Mouse (Mus musculus) layer of hippocampus, postnatal 25 days (tissue): ENCODE results near the gene Smurf2. TPM values are rescaled to one million over a fixed set of nuclear protein-coding genes. Genes with fewer than 3 reads are reported as not detected.

ENCODE experiments used
- DNase-seq, 2 experiments: peaks; one replicate each; pipeline ENCODE4 v3.0.0; 2022; ENCODE audit warnings: mixed read lengths in 2 of 2, low spot score in 1 of 2; ENCODE audit errors: extremely low spot score in 1 of 2
- total RNA-seq, 2 experiments: library from RNA; stranded (reverse); gene quantifications; 2 replicates each; pipeline ENCODE4 v1.2.3; 2021

The Smurf2 gene
- 10 to 100 TPM; 28.2 to 32.2 TPM for total RNA-seq

DNA sequence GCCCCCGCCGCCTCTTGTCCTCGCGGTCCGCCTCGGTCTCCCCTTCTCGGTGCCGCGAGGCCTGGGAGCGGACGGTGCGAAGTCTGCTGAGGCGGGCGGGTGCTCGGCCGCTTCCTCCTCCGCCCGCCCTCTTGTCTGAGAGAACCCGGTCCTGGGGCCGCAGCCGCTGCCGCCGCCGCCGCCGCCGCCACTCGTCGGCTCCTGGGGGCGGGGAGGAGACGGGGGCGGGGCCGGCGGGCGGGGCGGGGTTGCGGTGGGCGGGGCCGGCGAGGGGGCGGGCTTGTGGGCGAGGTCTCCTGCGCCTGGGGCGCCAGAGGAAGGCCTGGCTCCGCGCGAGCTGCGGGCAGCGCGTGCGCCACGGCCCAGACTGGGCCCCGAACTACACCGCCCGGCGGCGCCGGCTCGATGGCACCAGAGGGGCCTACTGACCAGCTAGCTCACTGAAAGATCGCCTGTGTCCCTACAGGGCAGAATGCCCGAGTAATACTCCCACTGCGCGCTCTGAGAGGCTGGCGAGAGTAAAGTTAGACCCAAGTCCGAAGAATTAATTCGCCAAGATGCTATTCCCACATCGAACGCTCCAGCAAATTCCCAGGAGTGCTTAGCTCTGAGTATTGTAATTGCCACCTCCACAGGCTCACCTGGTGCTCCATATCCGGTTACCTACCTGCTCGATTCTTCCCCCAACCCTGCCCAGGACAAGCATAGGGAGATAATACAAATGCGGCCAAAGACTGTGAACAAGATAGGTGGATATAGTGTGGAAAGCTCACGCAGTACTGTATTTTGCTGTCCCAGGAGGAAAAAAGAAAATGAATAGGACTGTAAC, at the start of gene Smurf2:
Gene Smurf2 (minus strand): TSS at position 165 of the 829 bp plus-strand sequence.
- peak; percentile 66 to 68 for DNase-seq

DNA sequence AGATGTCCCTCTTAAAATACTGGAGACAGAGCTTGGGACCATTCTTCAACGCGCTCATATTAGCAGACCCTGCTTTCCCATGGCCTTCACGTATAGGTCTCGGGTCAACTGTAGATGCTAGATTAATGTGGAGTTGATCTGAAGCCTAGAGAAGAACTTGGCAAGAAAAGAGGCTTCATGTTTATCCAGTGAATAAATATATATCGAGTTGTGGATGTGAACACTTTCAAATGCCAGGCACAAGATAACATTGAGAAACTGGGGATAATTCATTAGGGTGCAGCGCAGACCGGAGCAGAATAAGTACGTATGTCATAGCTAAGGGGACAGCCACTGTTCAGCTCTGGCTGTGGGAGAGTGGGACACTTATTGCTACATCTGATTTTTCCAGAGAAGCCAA, 49.3 kb upstream of the Smurf2 start:
- DNase-seq, result no peak

DNA sequence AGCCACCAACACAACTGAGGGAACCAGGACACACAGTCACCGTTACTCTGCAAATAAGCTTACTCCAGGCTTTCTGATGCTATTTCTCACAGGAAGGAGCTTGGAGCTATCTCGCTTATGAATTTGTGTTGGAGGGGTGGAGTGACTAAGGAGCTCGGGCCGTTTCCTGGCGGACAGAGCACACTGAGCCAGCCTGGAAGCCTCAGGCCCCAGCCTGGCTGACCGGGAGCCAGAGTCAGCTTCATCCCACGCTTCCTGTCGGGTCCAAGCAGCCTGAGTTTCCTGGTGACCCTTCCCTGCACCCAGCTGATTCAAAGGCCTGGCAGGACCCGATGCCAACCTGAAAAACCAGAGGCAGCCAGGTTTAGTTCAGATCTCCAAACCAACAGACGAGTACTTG, 47.1 kb upstream of the Smurf2 start:
- DNase-seq, result no peak

DNA sequence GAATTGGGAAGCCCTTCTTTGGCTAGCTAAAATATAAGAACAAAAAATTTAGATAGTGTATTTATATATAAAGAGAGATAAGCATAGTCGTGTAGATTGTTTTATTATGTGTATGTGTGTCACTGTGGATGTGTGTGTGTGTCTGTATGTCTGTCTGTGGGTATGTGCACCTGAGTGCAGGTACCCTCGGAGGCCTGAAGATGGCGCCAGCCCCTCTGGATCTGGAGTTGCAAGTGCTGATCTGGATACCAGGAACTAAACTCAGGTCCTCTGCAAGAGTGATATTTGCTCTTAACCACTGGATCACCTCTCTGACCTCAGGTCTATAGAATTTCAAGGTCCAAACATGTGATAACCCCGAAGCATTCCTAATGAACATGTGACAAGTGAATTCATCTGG, 45.4 kb upstream of the Smurf2 start:
- no peak for DNase-seq

DNA sequence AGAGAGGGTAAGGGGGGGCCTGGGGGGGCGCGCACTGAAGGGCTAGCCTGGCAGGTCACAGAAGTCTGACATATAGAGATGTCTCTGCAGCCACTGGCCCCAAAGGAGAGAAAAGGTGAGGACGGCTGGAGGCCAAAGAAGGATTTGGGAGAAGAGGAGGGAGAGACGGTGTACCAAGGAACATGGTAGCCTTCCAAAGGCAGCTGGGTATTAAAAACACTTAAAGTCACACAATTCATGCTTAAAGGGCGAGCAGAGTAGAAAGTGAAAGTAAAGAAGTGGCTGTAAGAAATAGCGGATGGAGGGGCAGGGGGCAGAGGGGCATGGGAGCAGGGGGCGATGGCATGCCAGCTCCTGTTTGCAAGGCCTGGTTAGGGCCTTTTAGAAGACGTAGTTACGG, 41.8 kb upstream of the Smurf2 start:
- no peak for DNase-seq

DNA sequence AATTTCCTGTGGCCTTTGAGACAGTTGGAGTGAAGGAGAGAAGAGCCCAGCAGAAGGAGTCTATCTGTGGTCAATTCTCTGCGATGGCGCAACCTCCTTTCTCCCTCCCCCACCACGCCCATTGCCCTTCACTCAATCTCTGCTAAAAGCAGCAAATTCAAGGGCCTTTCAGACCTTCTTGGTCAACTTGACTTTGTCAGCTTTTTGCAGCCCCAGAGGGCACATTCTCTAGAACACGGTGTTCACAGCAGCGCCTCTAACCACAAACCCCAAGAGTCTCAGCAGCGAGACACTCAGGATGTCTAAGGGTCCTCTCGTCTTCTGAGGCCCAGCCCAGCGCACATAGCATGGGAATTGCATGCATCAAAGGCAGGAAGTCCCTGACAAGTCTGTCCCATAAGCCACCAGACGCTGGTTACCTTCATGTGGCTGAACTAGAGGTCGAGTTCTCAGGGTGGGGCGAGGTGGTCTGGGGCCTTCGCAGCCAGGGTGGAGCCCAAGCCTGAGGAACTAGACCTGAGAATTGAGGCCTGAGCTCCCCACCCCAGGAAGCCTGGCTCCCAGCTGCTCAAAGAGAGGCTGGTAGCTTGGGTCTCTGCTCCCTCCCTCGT, 41.1 kb upstream of the Smurf2 start:
- DNase-seq, result no peak

DNA sequence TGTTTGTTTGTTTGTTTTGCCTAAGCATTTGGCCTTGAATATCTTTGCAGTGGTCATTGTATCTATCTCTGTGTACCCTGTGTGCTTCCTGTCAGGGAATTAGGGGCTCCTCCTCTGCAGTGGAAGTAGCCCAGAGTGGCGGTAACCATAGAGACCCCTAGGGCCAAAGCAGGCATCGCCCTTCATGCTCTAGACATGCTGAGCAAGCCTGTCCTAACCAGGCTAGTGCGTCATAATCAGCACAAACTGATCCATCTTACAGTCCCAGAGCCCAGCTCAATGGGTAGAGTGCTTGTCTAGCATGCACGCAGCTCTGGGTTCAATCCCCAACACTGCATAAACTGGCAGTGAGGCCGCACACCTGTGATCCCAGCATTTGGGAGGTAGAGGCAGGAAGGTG, 38.6 kb upstream of the Smurf2 start:
- DNase-seq, result no peak

DNA sequence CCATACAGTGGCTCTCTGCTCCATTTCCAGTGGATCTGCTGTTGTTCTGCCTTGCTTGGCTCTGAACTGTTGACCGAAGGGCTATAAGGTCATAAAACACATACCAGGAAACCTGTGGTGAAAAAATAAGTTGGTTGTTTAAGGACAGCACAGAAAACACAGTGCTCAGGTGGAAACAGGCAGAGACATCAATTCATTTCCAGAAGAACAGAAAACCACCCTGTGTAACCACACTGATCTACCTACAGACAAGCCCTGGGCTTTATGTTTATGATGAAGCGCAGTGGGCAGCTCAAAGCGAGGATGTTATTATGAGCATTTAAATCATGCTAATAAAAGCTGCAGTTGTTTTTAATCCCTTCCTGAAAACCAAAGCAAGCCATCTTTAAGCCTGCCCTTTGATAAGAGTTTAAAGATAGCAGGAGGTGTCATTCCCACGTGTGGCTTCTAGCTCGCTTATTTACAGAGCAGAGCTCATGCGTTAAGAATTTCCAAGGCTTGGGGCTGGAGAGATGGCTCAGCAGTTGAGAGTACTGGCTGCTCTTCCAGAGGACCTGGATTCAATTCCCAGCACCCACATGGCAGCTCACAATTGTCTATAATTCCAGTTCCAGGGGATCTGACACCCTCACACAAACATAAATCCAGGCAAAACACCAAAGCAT, 38.0 kb upstream of the Smurf2 start:
- DNase-seq, result no peak

DNA sequence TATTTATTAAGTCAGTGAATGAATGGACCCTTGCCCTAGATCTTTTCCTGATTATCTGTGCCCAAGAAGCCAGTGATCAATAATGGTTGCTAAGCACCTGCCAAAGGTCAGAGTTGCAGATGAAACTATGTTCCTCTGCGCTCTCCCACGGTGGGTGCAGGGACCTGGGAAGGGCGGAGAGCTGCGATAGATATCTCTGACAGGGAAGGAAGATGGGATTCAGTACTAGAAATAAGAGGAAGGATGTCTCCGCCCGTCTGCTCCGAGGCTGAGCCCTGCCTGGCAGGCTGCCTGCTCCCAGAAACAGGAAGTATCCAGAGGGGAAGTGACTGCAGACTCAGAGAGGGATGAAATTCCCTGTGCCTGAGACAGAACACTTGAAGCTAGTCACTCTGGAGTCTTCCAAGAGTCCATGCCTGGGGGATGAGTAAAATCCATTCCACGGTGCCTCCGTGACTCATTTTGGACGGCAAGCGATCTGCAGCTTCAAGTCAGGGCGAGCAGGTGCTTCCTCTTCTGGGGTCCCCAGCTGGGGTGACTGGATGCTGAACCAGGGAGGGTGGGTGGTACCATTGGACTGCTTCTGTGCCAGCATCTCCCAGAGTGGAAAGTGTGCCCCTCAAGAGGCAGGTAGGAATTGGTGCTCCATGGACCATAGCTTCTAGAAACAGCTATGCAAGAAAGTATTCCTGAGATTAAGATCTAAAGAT, 36.9 kb upstream of the Smurf2 start:
- DNase-seq, result no peak

DNA sequence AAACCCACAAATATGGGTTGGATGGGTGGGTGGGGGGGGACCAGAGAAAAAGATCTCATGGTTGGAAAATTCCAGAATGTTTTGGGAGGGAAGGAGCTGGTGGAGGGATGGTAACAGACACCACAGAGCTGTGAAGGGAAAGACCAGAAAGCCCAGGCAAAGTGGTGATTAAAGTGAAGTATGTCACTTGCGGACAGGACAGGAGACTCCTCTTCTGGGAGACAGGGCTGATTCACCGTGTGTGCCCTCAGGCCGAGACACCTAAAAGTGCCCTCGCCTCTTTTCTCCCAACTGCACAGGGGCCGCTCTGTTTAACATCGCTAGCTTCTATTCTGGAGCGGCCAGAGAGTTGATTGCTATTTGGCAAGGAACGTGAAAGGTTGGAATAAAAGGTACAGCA, 34.1 kb upstream of the Smurf2 start:
- DNase-seq, result no peak

DNA sequence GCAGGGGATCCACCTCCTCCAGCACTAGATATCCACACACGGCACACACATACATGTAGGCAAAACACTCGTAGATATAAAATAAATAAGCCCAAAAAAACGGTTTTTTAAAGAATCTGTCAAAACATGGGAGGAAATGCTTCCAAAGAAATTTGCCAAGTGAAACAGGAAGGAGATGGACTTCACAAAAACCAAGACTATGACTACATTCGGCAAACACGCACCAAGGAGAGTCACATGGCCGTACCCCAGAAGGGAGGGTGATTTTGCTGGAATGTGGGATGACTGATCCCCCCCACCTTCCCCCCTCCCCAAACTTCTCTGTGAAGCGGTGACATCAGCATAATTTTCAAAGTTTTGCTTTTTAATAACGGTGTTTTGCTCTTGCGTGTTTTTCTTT, 33.6 kb upstream of the Smurf2 start:
- no peak for DNase-seq

DNA sequence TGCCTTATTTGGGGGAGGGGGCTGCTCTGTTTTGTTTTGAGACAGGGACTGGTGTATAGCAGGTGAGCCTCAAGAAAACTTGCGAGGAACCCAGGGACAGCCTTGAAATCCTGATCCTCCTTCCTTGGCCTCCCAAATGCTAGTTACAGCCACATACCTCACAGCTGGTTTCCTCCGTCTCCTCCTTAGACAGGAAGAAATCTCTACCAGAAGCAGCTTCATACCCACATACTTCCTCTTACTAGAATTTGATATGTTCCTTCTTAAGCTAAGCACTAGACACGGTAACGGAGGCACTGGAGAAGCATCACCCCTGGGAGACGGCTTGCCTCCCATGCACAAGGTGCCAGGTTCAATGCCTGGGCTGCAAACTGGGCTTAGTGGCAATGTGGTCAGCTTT, 16.8 kb upstream of the Smurf2 start:
- no peak for DNase-seq

DNA sequence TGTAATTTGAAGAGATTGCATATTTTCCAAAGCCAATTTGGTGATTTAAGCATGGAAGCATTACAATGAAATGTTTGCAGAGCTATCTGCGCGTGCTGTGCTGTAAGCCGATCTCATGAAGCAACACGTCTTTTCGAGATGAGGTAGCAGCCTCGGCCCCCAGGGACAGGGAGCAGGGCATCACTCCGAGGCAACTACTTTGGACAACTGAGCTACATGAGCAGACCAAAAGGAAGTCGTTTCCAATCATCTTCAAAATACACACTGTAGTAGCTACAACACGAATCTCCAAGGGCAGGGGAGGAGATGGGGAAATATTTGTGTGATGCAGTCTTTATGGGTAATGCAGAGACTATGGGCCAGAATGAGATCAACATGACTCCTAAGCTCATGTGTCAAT, 9.9 kb upstream of the Smurf2 start:
- DNase-seq, result no peak

DNA sequence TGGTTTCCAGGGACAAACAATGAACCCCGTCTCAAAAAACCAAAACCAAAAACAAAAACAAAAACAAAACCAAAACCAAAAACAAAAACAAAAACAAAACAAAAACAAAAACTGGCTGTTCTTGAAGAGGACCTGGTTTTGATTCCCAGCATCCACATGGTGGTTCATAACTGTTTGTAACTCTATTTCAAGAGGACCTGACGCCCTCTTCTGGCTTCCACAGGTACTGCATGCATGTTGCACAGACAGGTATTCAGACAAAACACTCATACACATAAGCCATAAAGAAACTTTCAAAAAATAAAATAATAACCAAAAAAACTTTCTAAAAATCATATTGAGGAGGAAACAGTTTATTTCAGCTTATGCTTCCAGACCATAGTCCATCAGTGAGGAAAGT, 8.4 kb upstream of the Smurf2 start:
- no peak for DNase-seq

DNA sequence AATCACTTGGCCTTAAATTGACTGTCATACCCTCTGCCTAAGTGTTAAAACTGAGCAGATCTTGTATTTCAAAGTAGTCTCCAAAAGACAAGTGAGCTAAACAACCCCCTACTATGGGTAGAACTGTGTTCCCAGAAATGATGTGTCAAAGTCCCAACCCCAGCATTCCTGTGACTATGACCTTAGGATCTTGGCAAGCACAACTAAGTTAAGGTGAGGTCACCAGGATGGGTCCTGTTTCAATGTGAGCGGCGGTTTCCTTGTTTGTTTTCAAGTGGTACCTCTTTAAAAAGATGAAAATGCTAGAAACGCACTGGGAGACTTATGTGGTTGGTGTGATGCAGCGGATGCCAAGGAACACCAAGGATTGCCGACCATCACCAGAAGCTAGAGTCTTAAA, 7.4 kb upstream of the Smurf2 start:
- DNase-seq, result no peak

DNA sequence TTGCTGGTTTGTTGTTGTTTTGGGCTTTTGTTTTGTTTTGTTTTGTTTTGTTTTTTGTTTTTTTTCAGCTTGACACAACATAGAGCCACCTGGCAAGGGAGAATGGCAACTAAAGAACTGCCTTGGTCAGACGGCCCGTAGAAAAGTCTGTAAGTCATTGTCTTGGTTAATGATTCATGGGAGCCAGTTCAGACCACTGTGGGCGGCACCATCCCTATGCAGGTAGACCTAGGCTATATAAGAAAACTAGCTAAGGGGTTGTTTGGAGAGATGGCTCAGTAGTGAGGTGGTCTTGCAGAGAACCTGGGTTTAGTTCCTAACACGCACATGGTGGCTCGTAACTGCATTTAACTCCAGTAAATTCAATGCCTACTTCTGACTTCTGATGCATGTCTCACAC, 6.7 kb upstream of the Smurf2 start:
- DNase-seq, result no peak

DNA sequence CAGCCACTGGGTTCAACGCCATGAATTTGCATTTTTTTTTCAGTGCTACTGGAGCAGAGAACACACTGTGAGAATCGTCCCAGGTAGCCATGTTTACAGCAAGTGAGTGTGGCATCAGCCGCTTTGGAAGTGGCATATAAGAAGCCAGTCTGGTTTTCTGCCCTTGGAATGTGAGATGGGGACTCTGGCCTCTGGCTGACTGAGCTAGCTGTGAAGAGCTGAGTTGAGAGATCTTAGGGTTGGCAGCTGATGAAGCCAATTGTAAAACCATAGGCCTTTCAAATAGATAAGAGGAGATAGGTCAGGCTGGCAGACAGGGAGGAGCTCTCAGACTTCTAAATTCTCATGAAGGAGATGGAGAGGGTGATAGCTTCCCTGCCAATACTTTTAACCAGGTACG, 6.2 kb upstream of the Smurf2 start:
- no peak for DNase-seq

DNA sequence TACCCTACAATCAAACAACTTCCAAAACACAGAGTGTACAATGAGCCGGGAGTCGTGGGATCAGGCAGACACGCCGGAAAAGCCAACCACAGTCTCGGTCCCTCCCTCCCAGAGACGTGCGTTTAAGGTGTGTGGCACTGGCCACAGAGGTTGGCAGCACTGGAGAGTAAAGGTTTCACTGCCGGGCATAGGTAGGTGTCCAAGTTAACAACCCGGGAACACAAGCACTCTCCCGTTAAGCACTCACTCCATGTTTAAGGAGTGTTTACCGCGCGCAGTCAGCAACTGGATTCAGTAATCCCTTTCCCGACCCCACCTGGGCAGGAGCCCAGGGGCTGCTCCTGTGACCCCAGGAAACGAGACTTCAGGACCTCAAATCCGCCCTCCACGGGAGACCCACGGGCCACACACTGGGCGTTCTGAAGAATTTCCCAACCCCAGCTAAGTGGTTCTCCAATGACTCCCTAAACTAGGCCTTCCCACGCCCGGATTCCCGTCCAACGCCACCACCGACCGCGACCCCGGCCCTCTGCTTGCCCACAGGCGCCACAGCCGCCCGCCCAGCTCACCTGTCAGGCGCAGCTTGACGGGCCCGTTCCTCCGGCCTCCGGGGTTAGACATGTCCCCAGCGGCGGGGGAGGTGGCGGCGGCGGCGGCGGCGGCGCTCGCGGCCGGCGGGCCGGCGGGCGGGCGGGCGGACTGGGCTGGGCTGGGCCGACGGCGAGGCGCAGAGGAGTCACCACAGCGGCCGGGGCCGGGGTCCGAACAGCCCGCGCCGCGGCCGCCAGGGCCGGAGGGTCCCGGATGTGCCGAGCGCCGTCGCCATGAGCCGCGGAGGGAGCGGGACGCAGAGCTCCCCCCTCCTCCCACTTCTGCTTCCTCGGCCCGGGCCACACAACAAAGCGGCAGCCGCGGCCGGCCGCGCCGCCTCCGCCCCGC, 634 bp downstream of the Smurf2 start:
- peak; percentile 21 to 32 for DNase-seq

DNA sequence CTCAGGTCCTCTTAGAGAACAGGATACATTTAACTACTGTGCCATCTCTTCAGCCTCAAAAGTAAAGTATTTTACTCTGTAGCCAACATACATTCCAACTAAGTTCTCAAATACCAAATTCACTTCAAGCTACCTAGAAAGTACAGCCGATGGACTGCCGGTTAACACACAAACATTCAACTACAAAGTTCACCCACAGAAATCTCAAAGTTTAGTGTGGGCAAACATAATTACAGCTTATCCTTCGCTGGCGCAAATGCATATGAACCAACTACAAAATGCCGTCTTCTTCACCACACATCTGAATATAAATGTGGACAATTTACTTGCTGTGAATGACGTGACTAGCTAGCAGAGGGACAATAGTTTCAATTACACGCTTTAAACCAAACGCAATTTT, 1.6 kb downstream of the Smurf2 start:
- DNase-seq, result no peak

DNA sequence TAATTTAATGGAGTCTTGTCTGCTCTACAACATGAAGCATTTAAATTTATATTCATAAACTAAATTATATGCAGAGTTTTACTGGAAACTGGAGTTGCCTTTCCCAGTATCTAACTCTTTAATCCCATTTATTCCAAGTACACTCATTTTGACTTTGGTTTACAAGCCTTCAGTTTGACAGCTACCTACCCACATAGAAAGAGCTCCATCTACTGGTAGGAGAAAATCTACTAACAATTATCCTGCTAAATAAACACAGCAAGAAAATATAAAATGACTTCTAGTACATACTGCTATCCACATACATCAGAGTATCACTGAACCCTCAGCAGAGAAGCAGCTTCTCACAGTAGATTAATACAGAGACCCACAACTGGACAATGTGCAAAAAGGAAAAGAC, 9.3 kb downstream of the Smurf2 start:
- no peak for DNase-seq
